Mouse (Mus musculus) bone marrow macrophage, adult 2 months (primary cell): ENCODE measurements around the gene Kcnj5.

Source experiments
- CTCF ChIP-seq: IDR thresholded peaks from 2 replicates; pipeline ENCODE4 v1.5.1; 2012; ENCODE audit warnings: low read depth, mild to moderate bottlenecking, low read length, moderate library complexity
- POLR2A ChIP-seq: IDR thresholded peaks from 2 replicates; pipeline ENCODE4 v1.6.1; 2012; ENCODE audit warnings: mild to moderate bottlenecking, low read depth, low read length, borderline replicate concordance

- TF ChIP-seq POLR2A (no peak), CTCF (no peak)
Observed at GRCm38 (mm10) chr9:32369388-32369787, 25.2 kb upstream of the Kcnj5 start.
